In the genomic region with DNA sequence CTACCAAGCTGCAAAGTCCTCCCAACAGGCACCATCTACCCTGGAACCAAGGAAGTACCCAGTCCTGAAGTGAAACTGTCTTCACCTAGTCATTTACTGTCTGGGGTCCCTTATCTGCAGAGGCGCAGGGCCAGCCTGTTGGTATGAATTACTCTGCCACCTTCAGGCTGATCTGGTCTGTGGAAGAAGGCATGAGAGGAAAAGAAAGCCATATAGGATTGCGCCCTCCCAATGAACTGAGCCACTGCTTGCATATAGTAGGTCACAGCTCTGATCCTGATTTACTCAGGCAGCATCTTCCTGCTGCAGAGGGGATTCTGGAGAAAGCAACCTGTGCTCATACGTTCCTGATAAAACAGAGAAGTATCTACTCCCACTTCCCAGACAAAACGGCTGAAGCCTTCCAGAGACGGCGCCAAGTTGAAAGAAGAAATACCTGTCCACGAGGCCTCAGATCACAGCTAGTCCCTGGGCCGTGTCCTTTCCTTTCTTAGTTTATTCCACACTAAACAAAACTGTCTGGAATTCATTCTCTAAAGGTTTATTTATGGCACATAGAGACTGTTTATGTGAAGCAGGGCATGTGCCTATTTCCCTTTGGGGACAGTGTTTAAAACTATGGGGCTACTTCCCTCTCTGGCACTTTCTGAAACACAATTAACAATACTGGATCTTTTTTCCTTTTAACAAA, we compare ENCODE assay signal across 8 mouse cellular contexts.
DNase-seq lines count a peak whose midpoint lies in the region; ATAC-seq and TF ChIP-seq lines count a peak whose summit lies in the region.

No protein-coding gene starts in this region.

- peak overlapping the region; percentile 66 for H3K27ac ChIP-seq in heart, adult 2 months
- H3K27ac ChIP-seq in forebrain, postnatal 0 days (ENCODE audit: low read depth, low read length) = no peak overlapping the region
- H3K27ac ChIP-seq in liver, embryonic 15.5 days (replicated peaks) = peak overlapping the region; percentile 19; the same call in 1 of the 2 replicates
- H3K27ac ChIP-seq in stomach, embryonic 16.5 days (ENCODE audit: low read length) = peak overlapping the region; percentile 26; the same call in 1 of the 2 replicates

- H3K9me3 ChIP-seq in forebrain, postnatal 0 days (ENCODE audit: low read length) = no peaks in the 10 kb centered on the region
- no peaks in the 10 kb centered on the region for H3K9me3 ChIP-seq in liver, embryonic 15.5 days (replicated peaks)
- H3K9me3 ChIP-seq in stomach, embryonic 16.5 days (replicated peaks; ENCODE audit: control insufficient read depth, low read length) = no peaks in the 10 kb centered on the region

- DNase-seq in heart, adult 2 months = no peak
- DNase-seq in heart, postnatal 36 days = no peak
- DNase-seq in ES-CJ7 (ENCODE audit: low read depth, low spot score) = peak; percentile 5
- DNase-seq in forebrain, postnatal 0 days = peak; percentile 13
- DNase-seq in testis, postnatal 14 days (ENCODE audit: low spot score) = no peak
- DNase-seq in layer of hippocampus, adult 9-10 months (ENCODE audit: low spot score) = no peak

- H3K9ac ChIP-seq in heart, adult 2 months (ENCODE audit: low read depth, low read length) = no peak overlapping the region; the same call in 1 of the 2 replicates
- H3K9ac ChIP-seq in forebrain, postnatal 0 days = no peak overlapping the region
- no peak overlapping the region for H3K9ac ChIP-seq in liver, embryonic 15.5 days
- no peak overlapping the region for H3K9ac ChIP-seq in stomach, embryonic 16.5 days (ENCODE audit: low read length)

- TF ChIP-seq POLR2A in heart, adult 2 months (IDR thresholded peaks at IDR 0.05; ENCODE audit: insufficient read depth, low read depth, low read length) = no peak

- H3K4me2 ChIP-seq in forebrain, postnatal 0 days (ENCODE audit: low read depth) = no peak overlapping the region
- no peak overlapping the region for H3K4me2 ChIP-seq in liver, embryonic 15.5 days
- H3K4me2 ChIP-seq in stomach, embryonic 16.5 days (ENCODE audit: low read depth, low read length) = no peak overlapping the region

- 52% methylated on average over 8 of the region's 8 CpGs for WGBS in heart, adult 2 months
- 43% methylated on average over 8 of the region's 8 CpGs for WGBS in forebrain, postnatal 0 days
- WGBS in liver, embryonic 15.5 days (ENCODE audit: insufficient replicate concordance) = 62% methylated on average over 8 of the region's 8 CpGs
- WGBS in stomach, embryonic 16.5 days = 42% methylated on average over 8 of the region's 8 CpGs

- peaks cover 19% of the 10 kb centered on the region for H3K4me1 ChIP-seq in heart, adult 2 months (ENCODE audit: control insufficient read depth, insufficient read depth, low read length)
- no peaks in the 10 kb centered on the region for H3K4me1 ChIP-seq in forebrain, postnatal 0 days (ENCODE audit: insufficient read depth)
- peaks cover 34% of the 10 kb centered on the region for H3K4me1 ChIP-seq in liver, embryonic 15.5 days (replicated peaks)
- peaks cover 29% of the 10 kb centered on the region for H3K4me1 ChIP-seq in stomach, embryonic 16.5 days (ENCODE audit: control insufficient read depth, insufficient read depth, low read length)

- 0 out of 2 replicates have a peak, but pooled peaks have one; percentile 15 for TF ChIP-seq EP300 in heart, adult 2 months (IDR thresholded peaks at IDR 0.05; ENCODE audit: insufficient read depth, low read depth, low read length)

- intact Hi-C loops in heart, adult 2 months (cut with DNase I) = no loop called here
- intact Hi-C loops in heart, postnatal 36 days (cut with DNase I) = loop anchor here (10.0 kb wide), 1 partner anchor 286 kb away; no protein-coding TSS in a partner anchor

- ATAC-seq in forebrain, postnatal 0 days = peak; percentile 42; the same call in 1 of the 2 replicates
- ATAC-seq in liver, embryonic 15.5 days (ENCODE audit: insufficient read depth) = peak; percentile 64
- ATAC-seq in stomach, embryonic 16.5 days (ENCODE audit: insufficient read depth, low FRiP score) = no peak

- H3K79me2 ChIP-seq in heart, adult 2 months (replicated peaks; ENCODE audit: control insufficient read depth, insufficient read depth, low read length) = no peaks in the 10 kb centered on the region

- H3K27me3 ChIP-seq in heart, adult 2 months (ENCODE audit: control insufficient read depth, insufficient read depth, low read length) = no peaks in the 10 kb centered on the region
- no peaks in the 10 kb centered on the region for H3K27me3 ChIP-seq in forebrain, postnatal 0 days (ENCODE audit: insufficient read depth, low read length)
- no peaks in the 10 kb centered on the region for H3K27me3 ChIP-seq in liver, embryonic 15.5 days
- H3K27me3 ChIP-seq in stomach, embryonic 16.5 days (ENCODE audit: control insufficient read depth, insufficient read depth, low read length) = no peaks in the 10 kb centered on the region

- peaks cover 53% of the 10 kb centered on the region for H3K36me3 ChIP-seq in heart, adult 2 months (ENCODE audit: control insufficient read depth, insufficient read depth, low read length)
- peaks cover 47% of the 10 kb centered on the region for H3K36me3 ChIP-seq in forebrain, postnatal 0 days (ENCODE audit: insufficient read depth)
- H3K36me3 ChIP-seq in liver, embryonic 15.5 days (replicated peaks) = peaks cover 60% of the 10 kb centered on the region
- H3K36me3 ChIP-seq in stomach, embryonic 16.5 days (ENCODE audit: control insufficient read depth, insufficient read depth, low read length) = 0 out of 2 replicates have a peak, but pooled peaks cover 5% of the 10 kb centered on the region

- H3K4me3 ChIP-seq in heart, adult 2 months = no peak overlapping the region
- no peak overlapping the region for H3K4me3 ChIP-seq in forebrain, postnatal 0 days (ENCODE audit: low read depth, low read length)
- no peak overlapping the region for H3K4me3 ChIP-seq in liver, embryonic 15.5 days (replicated peaks)
- no peak overlapping the region for H3K4me3 ChIP-seq in stomach, embryonic 16.5 days (replicated peaks; ENCODE audit: low read length)

- TF ChIP-seq CTCF in heart, adult 2 months (IDR thresholded peaks at IDR 0.05) = peak; percentile 69
- peak; percentile 49 for TF ChIP-seq CTCF in forebrain, postnatal 0 days (IDR thresholded peaks at IDR 0.05; ENCODE audit: low read depth)

Comparison
In these comparisons a context has a peak if more than half of its experiments do, and no peak if none do; other contexts are left out.
1. DNase-seq: peak in ES-CJ7 (single experiment) and forebrain, postnatal 0 days (single experiment); none in heart, adult 2 months (0 of 2), heart, postnatal 36 days (0 of 2), testis, postnatal 14 days (single experiment) and layer of hippocampus, adult 9-10 months (single experiment).